Mouse (Mus musculus): ENCODE results near the gene Atg13.

GRCm38 (mm10) chr2:91645354-91645753, 65.0 kb downstream of the Atg13 start:
- TF ChIP-seq EP300 (IDR thresholded peaks at IDR 0.05; ENCODE audit: low read depth) (no peak), CTCF (IDR thresholded peaks at IDR 0.05; ENCODE audit: low read depth) (no peak)
